Mouse (Mus musculus) megakaryocyte-erythroid progenitor cell, adult 5-6 weeks (primary cell): Measurements from ENCODE around the gene Uap1. TPM values are rescaled to one million over a fixed set of nuclear protein-coding genes. Genes with fewer than 3 reads are reported as not detected.

ENCODE experiments used
- ATAC-seq: replicated peaks from 2 replicates; pipeline ENCODE4 v1.8.0; 2016; ENCODE audit warnings: mild to moderate bottlenecking, inconsistent platforms; ENCODE audit not compliant: severe bottlenecking, poor library complexity, low FRiP score, low TSS enrichment
- total RNA-seq, 2 experiments: library from RNA; stranded (forward) in 1 of 2; stranded (reverse) in 1 of 2; fragments of 200-1000, 215-1000 nt in 1 of 2; fragments of >200 nt in 1 of 2; fragmentation: Nextera tagmentation in 1 of 2; gene quantifications; 2 replicates each; pipeline ENCODE4 v1.2.3; 2014 to 2017

Gene Uap1
- total RNA-seq, 2 experiments from 2014 or later: 76.7 to 86.8 TPM

DNA sequence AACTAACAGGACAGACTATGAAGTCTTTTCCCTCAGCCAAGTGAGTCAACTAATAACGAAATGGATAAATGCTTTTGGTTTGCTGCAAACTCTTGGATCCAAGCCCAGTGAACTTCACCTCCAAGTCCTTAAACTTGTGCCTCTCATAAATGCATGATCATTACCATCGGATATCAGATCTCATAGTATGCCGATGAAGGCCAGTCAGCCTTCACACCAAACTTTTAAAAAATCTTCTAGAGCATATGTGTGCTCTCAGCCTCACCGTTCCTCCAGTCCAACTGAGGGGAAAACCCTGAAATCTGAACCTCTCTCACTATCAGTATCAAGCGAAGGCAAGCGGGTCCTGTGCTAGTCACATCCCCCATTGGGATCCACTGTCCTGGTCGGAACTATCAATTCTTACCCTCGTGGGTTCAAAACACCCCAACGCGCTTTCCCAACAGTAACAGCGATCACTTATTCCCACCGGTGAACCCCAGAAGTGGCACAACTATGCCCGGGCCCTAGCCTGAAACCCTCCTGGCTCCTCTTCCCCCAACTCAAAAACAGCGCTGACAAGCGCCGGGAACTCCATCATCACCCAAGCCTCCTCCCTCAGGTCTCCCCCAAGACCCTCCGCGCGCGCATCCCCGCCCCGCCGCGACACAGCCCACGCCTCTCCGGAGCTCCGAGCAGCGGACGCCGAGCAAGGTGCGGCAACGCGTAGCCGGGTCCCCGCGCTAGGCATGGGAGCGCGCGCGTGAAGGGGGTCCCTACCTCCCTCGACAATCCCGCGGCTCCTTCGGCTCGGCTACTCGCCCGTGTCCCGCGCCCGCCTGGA is 555 bp downstream of the Uap1 start:
- peak; percentile 19 for ATAC-seq

- ATAC-seq: peak; percentile 38
Observed at GRCm38 (mm10) chr1:170167781-170168180, 7.0 kb downstream of the Uap1 start.

GRCm38 (mm10) chr1:170164913-170165312 is 9.8 kb downstream of the Uap1 start:
- ATAC-seq: no peak

DNA sequence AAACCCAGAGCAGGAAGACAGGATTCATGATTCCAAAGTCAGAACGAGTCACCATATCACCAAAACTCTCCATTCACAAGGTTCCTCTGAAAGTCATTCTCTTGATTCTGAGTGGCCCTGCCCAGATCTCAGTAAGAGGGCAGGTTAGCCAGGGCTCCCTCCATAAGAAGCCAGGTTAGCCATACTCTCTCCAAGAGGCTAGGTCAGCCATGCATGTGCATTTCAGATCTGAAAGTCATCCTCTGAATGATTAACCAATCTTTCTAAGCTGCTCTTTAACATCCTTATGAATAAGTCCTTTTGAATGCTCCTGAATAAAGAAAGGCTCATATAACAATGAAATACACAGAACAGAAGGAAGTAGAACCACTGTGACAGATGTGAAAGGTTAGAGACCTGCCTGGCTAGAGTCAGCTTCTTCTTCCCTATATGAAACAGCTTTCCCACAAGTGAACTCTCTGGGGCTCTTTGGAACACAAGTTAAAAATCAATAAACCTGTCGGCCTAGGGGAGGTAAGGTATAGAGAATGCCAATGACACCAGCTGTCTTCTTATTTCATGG is 10.6 kb downstream of the Uap1 start:
- ATAC-seq: no peak

DNA sequence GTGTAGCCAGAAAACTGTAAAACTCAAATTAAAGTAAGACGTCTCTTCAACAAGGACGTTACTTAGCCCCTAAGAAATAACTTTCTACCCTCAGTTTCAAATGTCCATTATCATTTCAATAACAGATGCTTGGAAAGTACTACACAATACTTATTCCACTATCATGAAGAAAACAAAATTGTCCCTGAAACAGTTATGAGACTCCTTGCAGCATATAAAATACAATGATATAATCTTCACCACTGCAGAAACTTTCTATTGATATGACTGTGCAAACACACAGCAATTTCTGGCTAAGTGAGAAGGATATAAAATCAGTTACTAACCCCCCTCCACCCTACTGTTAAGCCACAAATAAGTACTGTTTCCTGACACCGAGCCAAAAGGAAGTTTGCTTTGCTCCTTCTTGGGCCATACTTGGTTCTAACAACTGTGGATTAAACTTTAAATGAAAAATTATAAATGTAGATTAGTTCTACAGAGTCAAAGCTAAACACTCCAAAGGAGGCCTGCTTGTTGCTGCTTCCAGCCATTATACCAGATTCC is 11.3 kb downstream of the Uap1 start:
- peak; percentile 55 for ATAC-seq

DNA sequence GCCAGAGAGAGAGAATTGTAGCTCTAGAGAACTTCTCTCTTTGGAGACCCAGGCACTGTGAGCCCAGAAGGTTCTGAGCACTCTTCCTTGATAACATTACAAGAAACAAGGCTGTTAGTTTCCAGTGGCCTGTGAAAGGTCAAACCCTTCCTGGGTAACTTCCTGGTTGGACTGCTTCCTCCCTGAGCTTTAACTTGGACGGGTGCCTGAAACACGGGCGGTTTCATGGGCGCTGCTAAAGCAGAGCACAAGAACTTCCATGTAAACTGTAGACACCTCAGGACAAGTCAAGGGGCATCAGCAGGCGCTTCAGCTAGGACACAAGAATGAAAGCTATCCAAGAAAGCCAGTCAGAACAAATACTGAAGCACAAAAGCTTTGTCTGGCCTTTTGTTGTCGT is 12.9 kb downstream of the Uap1 start:
- ATAC-seq: no peak

GRCm38 (mm10) chr1:170160397-170160938 is 14.3 kb downstream of the Uap1 start:
- no peak for ATAC-seq

DNA sequence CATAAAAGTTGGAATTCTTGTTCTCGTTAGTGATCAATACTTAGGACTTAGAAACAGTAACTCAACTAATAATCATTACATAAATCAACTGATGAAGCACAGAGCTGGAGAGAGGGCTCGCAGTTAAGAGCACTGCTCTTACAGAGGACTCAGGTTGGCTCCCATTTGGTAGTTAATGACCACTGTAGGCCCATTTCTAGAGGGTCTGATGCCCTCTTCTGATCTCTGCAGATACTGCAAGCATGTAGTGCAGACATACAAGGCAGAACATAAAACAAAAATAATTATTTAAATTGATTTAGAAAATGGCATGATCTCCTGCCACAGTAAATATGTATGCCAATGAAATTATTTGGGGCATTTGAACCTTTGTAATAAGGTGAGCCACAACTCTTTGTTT is 15.1 kb downstream of the Uap1 start:
- ATAC-seq: no peak

- ATAC-seq: peak; percentile 36
Observed at GRCm38 (mm10) chr1:170155761-170156160, 19.0 kb downstream of the Uap1 start.

- peak; percentile 46; the same call in 1 of the 2 replicates for ATAC-seq
Observed at GRCm38 (mm10) chr1:170155298-170155697, 19.5 kb downstream of the Uap1 start.

DNA sequence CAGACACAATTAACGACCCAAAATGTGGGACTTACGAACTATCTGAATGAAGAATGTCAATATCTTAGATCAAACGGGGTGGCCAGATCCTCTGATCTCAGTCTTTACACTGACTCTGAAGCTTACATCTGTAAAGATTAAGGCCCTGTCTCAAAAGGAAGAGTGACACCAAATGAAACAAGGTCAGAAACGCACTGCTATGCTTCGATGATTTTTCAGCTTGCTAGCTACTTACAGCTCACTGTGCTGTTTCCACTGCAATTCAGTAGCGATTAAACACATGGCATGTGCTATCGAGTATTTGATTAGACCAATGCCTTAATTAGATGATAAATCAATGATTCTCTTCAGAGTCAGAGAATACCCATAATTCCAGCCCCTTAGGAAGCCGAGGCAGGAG is 20.8 kb downstream of the Uap1 start:
- no peak for ATAC-seq

DNA sequence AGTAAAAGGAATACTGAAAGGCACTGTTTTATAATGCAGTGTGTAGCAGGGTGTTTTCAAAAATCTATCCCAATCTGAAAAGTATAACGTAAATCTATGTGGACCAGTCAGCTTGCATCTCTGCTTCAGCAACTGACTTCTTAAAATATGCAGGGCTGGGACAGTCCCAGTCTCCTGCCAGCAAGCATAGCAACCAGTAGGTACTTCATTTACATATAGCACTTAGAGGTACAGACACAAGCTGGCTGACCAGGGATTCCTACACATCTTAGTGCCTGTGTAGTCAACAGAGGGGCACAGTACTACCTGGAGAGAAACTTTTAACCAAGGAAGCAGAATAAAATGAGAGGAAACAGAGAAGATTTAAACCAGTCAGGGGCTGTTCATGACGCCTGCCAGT is 22.2 kb downstream of the Uap1 start:
- ATAC-seq: no peak

GRCm38 (mm10) chr1:170150870-170151269 is 23.9 kb downstream of the Uap1 start:
- no peak for ATAC-seq

GRCm38 (mm10) chr1:170149756-170150155 is 25.0 kb downstream of the Uap1 start:
- no peak for ATAC-seq

DNA sequence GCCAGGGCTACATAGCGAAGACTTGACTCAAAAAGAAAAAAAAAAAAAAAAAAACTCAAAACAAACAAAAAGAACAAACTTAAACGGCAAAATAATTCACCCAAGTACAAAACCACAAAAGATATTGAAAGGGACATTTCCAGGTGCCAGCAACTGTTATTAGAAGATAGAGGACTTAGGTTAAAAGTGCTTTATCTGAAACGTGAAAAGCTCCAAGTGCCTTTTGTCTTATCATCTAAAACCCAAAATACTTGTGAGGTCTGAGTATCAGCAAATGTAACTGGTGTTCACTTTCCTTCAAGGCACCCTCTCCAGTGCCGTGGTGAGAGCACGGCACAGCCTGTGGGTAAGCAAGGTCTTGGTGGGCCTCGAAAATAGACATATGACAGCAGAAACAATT is 26.2 kb downstream of the Uap1 start:
- ATAC-seq: peak; percentile 90

DNA sequence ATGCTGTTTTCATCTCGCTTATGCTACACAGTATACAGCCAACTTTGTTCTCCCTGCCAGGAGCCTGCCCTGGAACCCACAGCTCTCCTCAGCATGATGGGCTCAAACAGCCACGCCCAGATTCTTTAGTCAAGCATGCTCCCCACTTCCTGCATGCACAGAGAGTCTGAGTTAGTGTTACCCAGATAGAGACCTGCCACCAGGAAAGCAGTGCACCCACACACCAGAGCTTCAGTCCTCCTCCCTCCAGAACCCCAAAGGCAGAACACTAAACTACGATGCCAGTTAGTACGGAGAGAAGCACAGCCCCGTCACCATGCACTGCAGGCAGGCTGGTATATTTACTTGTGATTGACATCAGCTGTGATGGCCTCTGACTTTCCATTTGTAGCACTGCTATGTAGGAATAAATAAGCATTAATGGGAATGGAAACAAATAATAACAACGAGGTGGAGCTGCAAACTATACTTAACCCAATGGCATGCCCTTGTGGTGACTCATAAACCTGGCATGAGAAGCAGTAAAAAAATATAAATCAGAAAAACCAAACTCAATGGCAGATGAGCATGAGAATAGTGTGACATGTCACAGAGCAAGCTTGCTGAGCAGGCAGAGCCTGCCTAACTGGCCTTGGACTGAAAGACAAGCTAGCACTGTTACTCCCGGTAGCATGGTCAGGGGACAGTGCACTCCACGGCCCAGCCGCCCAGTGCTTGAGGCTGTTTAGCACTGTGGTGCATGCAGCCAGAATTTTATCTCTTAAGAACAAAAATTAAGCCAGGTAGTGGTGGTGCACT is 26.9 kb downstream of the Uap1 start:
- peak; percentile 57 for ATAC-seq

- ATAC-seq: no peak
Observed at GRCm38 (mm10) chr1:170145606-170146005, 29.2 kb downstream of the Uap1 start.

GRCm38 (mm10) chr1:170142256-170142871 is 32.4 kb downstream of the Uap1 start:
- ATAC-seq: no peak

GRCm38 (mm10) chr1:170141626-170142025 is 33.1 kb downstream of the Uap1 start:
- no peak for ATAC-seq
